Mouse (Mus musculus) limb, embryonic 14.5 days (tissue): Measurements from ENCODE around the gene Pou2f1. TPM values are rescaled to one million over a fixed set of nuclear protein-coding genes. Genes with fewer than 3 reads are reported as not detected.

Source experiments
- ATAC-seq: fragments of 200-750 bp; cut with Nextera tagmentation; 2 replicates; pipeline ENCODE4 v1.8.0; 2017; ENCODE audit warnings: low read depth, moderate number of reproducible peaks, moderate TSS enrichment; ENCODE audit not compliant: low FRiP score
- DNase-seq: peaks from one replicate; pipeline ENCODE4 v3.0.0-alpha.2; 2015; ENCODE audit warnings: low spot score
- H3K27ac ChIP-seq: fragments of 300-500 bp; sonication (generic); replicated peaks from 2 replicates; pipeline ENCODE4 v1.5.1; 2014; ENCODE audit warnings: low read depth, mild to moderate bottlenecking, low read length, moderate library complexity, mixed read lengths
- H3K27me3 ChIP-seq: fragments of 300-500 bp; sonication (generic); 2 replicates; pipeline ENCODE4 v1.6.1; 2014; ENCODE audit warnings: low read length, mixed read lengths; ENCODE audit not compliant: control insufficient read depth, insufficient read depth
- H3K36me3 ChIP-seq: fragments of 300-500 bp; sonication (generic); 2 replicates; pipeline ENCODE4 v1.6.1; 2014; ENCODE audit warnings: mild to moderate bottlenecking, low read length, moderate library complexity, mixed read lengths; ENCODE audit not compliant: control insufficient read depth, insufficient read depth
- H3K4me1 ChIP-seq: fragments of 300-500 bp; sonication (generic); 2 replicates; pipeline ENCODE4 v1.6.1; 2014; ENCODE audit warnings: antibody characterized with exemption, low read length, mixed read lengths; ENCODE audit not compliant: control insufficient read depth, insufficient read depth
- H3K4me2 ChIP-seq: fragments of 300-500 bp; sonication (generic); replicated peaks from 2 replicates; pipeline ENCODE4 v1.6.1; 2014; ENCODE audit warnings: low read depth, mild to moderate bottlenecking, low read length, moderate library complexity; ENCODE audit not compliant: severe bottlenecking
- H3K4me3 ChIP-seq: fragments of 300-500 bp; sonication (generic); replicated peaks from 2 replicates; pipeline ENCODE4 v1.5.1; 2014; ENCODE audit warnings: low read length
- H3K9ac ChIP-seq: fragments of 300-500 bp; sonication (generic); 2 replicates; pipeline ENCODE4 v1.6.1; 2014; ENCODE audit warnings: mild to moderate bottlenecking, low read depth, low read length, moderate library complexity; ENCODE audit not compliant: severe bottlenecking
- H3K9me3 ChIP-seq: fragments of 300-500 bp; sonication (generic); 2 replicates; pipeline ENCODE4 v1.6.1; 2016; ENCODE audit warnings: low read length; ENCODE audit not compliant: control insufficient read depth
- POLR2A ChIP-seq: fragments of 200-500 bp; IDR thresholded peaks from 2 replicates; pipeline ENCODE4 v1.8.0; 2012; ENCODE audit warnings: inconsistent platforms, mild to moderate bottlenecking, moderate library complexity, borderline replicate concordance; ENCODE audit not compliant: insufficient read depth, insufficient read length; ENCODE audit errors: extremely low read depth
- WGBS: fragments of 180-500 bp; shearing (Covaris S2); extraction: QIAGEN DNeasy Blood & Tissue Kit; methylation state at CpG from one replicate; pipeline ENCODE4 v1.1.7; 2014; 5-methylcytosine and 5-hydroxymethylcytosine counted together
- polyA plus RNA-seq, 2 experiments: library from polyadenylated mRNA; depleted of rRNA in 1 of 2; stranded (reverse) in 1 of 2; unstranded in 1 of 2; fragments of >200 nt; fragmentation: Nextera tagmentation in 1 of 2; extraction: Ambion mirVana in 1 of 2; gene quantifications; 2 replicates each; pipeline versions ENCODE4 v1.2.1 to v1.2.3; 2012 to 2014

Pou2f1 gene
- polyA plus RNA-seq, 2 experiments, result 7.3 to 16.4 TPM

DNA sequence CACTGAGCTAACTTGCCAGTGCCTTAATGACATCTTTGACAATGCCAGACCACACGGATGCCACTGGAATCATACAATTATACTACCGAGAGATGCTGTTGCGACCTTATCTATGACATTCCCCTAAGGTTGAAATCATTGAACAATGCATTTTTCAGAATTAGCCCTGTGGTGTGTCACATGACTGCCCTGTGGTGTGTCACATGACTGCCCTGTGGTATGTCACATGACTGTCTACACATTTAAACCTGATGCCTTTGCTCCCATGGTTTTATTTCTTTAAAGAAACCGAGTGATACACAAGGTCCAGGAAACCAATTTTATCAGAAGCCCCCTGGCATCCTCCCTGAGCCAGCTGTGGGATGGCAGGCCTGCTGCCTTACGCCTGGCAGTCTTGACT is 172.6 kb downstream of the Pou2f1 start:
- no peak for TF ChIP-seq POLR2A
- Histone ChIP-seq H3K9ac (no peak overlapping the region), H3K27ac (no peak overlapping the region), H3K4me1 (peaks cover 12% of the 10 kb centered on the region), H3K4me3 (no peak overlapping the region), H3K36me3 (no peaks in the 10 kb centered on the region), H3K4me2 (no peak overlapping the region), H3K27me3 (no peaks in the 10 kb centered on the region), H3K9me3 (no peaks in the 10 kb centered on the region)
- ATAC-seq (no peak), DNase-seq (no peak)
- 89% methylated on average over 5 of the region's 5 CpGs for WGBS

DNA sequence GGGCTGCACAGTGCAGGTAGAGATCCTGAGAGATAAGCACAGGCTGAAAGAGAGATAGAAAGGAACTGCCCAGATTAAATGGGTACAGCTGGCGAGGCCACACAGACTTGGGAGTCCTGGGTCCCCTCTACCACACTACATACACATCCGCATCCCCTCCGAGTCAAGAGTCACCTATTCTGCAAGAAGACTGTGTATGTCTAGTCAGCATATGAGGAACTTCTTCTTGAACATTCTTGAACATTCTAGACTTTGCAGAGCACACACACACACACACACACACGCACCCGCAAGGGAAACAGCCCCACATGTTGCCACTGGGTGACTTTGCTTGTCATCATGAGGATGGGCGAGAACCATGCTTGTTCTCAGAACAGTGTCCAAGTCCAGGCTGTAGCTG is 173.9 kb downstream of the Pou2f1 start:
- Histone ChIP-seq H3K4me2 (no peak overlapping the region), H3K4me3 (no peak overlapping the region), H3K4me1 (no peaks in the 10 kb centered on the region), H3K9ac (no peak overlapping the region), H3K9me3 (no peaks in the 10 kb centered on the region), H3K27ac (no peak overlapping the region), H3K27me3 (no peaks in the 10 kb centered on the region), H3K36me3 (no peaks in the 10 kb centered on the region)
- 83% methylated on average over 6 of the region's 6 CpGs for WGBS
- ATAC-seq (no peak), DNase-seq (no peak)
- no peak for TF ChIP-seq POLR2A

DNA sequence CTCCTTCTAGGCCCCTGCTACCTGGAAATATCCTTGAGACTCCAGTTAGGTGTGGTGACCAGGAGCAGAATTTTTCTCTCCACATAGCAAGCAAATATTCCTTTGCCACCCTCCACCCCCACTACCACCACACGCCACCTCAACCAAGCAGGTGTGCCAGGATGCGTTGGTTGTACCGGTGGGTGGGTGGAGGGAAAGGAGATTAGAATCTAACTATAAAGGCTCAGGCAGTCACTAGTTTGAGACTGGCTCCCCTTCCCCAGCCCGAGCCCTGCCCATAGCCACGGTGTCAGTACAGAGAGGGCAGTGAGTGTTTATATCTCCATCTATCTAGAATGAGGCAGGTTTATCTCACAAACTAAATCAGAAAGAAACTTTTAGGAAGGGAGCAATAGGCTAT is 174.3 kb downstream of the Pou2f1 start:
- H3K4me1 ChIP-seq, result no peaks in the 10 kb centered on the region
- no peak for ATAC-seq
- DNase-seq, result no peak
- no peaks in the 10 kb centered on the region for H3K9me3 ChIP-seq
- no peaks in the 10 kb centered on the region for H3K27me3 ChIP-seq
- no peak overlapping the region for H3K4me3 ChIP-seq
- WGBS, result 84% methylated on average over 5 of the region's 5 CpGs
- no peak overlapping the region for H3K27ac ChIP-seq
- no peak for TF ChIP-seq POLR2A
- no peak overlapping the region for H3K9ac ChIP-seq
- H3K36me3 ChIP-seq, result no peaks in the 10 kb centered on the region
- no peak overlapping the region for H3K4me2 ChIP-seq

DNA sequence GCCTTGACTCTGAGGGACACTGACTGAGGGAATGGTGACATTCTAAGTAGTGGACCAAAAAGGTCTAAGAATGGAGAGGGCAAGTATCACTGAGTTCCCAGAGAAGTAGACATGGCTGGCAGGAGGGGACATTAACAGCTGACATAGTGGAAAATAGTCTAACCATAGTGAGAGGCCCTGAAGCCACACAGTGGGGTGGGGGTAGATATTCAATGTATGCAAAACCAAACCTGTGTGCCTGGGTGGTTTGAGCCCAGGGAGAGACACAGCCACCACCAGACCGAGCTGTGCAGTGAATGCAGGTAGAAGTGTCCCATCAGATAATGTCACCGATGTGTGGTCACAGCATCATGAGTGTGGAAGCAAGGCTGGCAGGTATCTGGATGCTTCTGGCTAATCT is 180.4 kb downstream of the Pou2f1 start:
- no peak overlapping the region for H3K4me3 ChIP-seq
- WGBS, result 91% methylated on average over 2 of the region's 2 CpGs

GRCm38 (mm10) chr1:165819147-165819546 is 183.3 kb downstream of the Pou2f1 start:
- TF ChIP-seq POLR2A, result no peak
- H3K9ac ChIP-seq, result no peak overlapping the region
- no peak overlapping the region for H3K4me2 ChIP-seq
- no peaks in the 10 kb centered on the region for H3K27me3 ChIP-seq
- 85% methylated on average over 4 of the region's 4 CpGs for WGBS
- H3K27ac ChIP-seq, result no peak overlapping the region
- no peaks in the 10 kb centered on the region for H3K36me3 ChIP-seq
- H3K4me3 ChIP-seq, result no peak overlapping the region
- peaks cover 10% of the 10 kb centered on the region for H3K4me1 ChIP-seq
- ATAC-seq (no peak), DNase-seq (no peak)
- no peaks in the 10 kb centered on the region for H3K9me3 ChIP-seq

More for the DNA sequence above, 180.4 kb downstream of the Pou2f1 start:
- no peak for TF ChIP-seq POLR2A
- ATAC-seq (no peak), DNase-seq (no peak)
- H3K36me3 ChIP-seq, result no peaks in the 10 kb centered on the region
- no peaks in the 10 kb centered on the region for H3K9me3 ChIP-seq
- H3K9ac ChIP-seq, result no peak overlapping the region
- no peak overlapping the region for H3K4me2 ChIP-seq
- H3K27me3 ChIP-seq, result no peaks in the 10 kb centered on the region
- no peak overlapping the region for H3K27ac ChIP-seq
- no peaks in the 10 kb centered on the region for H3K4me1 ChIP-seq
